Comparison of ENCODE assay signal across 30 mouse cellular contexts in genomic region chr8:87496511-87496910, GRCm38 (mm10). TPM values are rescaled to one million over a fixed set of nuclear protein-coding genes. Genes with fewer than 3 reads are reported as not detected.
DNase-seq lines count a peak whose midpoint lies in the region; TF ChIP-seq lines count a peak whose summit lies in the region.
"Had no signal": no experiment of that assay in that cellular context is flagged by ENCODE, and none has a peak within 500 bp of the region (broad histone marks: within the 10 kb centered on the region; RNA-seq: fewer than 3 reads in every experiment).

No protein-coding gene starts in this region.

- H3K4me1 ChIP-seq in limb, embryonic 10.5 days = peaks cover 33% of the 10 kb centered on the region
- H3K4me1 ChIP-seq: forebrain, embryonic 13.5 days had no signal

- H3K27me3 ChIP-seq in myocyte (ENCODE audit: control insufficient read depth, insufficient read depth, insufficient read length) = no peaks in the 10 kb centered on the region
- no peaks in the 10 kb centered on the region for H3K27me3 ChIP-seq in limb, embryonic 10.5 days (ENCODE audit: low read depth, poor library complexity, severe bottlenecking)
- H3K27me3 ChIP-seq: CH12.LX; embryonic facial prominence, embryonic 13.5 days; forebrain, embryonic 13.5 days; heart, embryonic 12.5 days; heart, embryonic 15.5 days; hindbrain, embryonic 13.5 days had no signal

- no peaks in the 10 kb centered on the region for H3K9me3 ChIP-seq in limb, embryonic 10.5 days (replicated peaks)
- H3K9me3 ChIP-seq: embryonic facial prominence, embryonic 10.5 days; embryonic facial prominence, embryonic 13.5 days; forebrain, embryonic 10.5 days; forebrain, embryonic 13.5 days; heart, embryonic 12.5 days; heart, embryonic 15.5 days; hindbrain, embryonic 10.5 days; hindbrain, embryonic 13.5 days had no signal

- no peak for TF ChIP-seq POLR2A in myocyte (IDR thresholded peaks at IDR 0.05; ENCODE audit: insufficient read length, low read depth)

- no peak overlapping the region for H3K27ac ChIP-seq in limb, embryonic 10.5 days
- H3K27ac ChIP-seq: embryonic facial prominence, embryonic 10.5 days; embryonic facial prominence, embryonic 13.5 days; forebrain, embryonic 10.5 days; forebrain, embryonic 13.5 days; heart, embryonic 15.5 days; hindbrain, embryonic 10.5 days; hindbrain, embryonic 13.5 days had no signal

- no peak overlapping the region for H3K4me3 ChIP-seq in myocyte
- no peak overlapping the region for H3K4me3 ChIP-seq in limb, embryonic 10.5 days
- H3K4me3 ChIP-seq: embryonic facial prominence, embryonic 10.5 days; embryonic facial prominence, embryonic 13.5 days; forebrain, embryonic 10.5 days; forebrain, embryonic 13.5 days; heart, embryonic 12.5 days; heart, embryonic 15.5 days; hindbrain, embryonic 10.5 days; hindbrain, embryonic 13.5 days had no signal

- peak; percentile 21 for DNase-seq in heart, adult 11 months
- no peak for DNase-seq in heart, adult 9 months (ENCODE audit: low spot score in 2 of 2)
- DNase-seq in 416B (ENCODE audit: low read depth) (peak; percentile 4), NIH3T3 (ENCODE audit: low read depth) (peak; percentile 52)
- DNase-seq in cerebellum, adult 11-12 months = no peak
- DNase-seq in limb, embryonic 10.5 days (ENCODE audit: low spot score) = no peak
- DNase-seq in right cerebral cortex, adult 18-20 months = no peak
- DNase-seq: adrenal gland, postnatal 10 days; adrenal gland, postnatal 36 days; cerebellum, adult 11 months; cerebellum, adult 8-10 months; cerebellum, postnatal 10 days; cerebellum, postnatal 36 days; embryo, embryonic 11 days; gastrocnemius, postnatal 10 days; gastrocnemius, postnatal 36 days; heart, postnatal 10 days; heart, postnatal 36 days had no signal

- no peak overlapping the region for H3ac ChIP-seq in myocyte (ENCODE audit: control insufficient read depth, insufficient read length)

- H3K4me2 ChIP-seq in myocyte (ENCODE audit: low read depth) = peak overlapping the region; percentile 8
- H3K4me2 ChIP-seq: embryonic facial prominence, embryonic 13.5 days; forebrain, embryonic 13.5 days; heart, embryonic 12.5 days; heart, embryonic 15.5 days; hindbrain, embryonic 13.5 days had no signal

- H3K36me3 ChIP-seq in myocyte (ENCODE audit: control insufficient read depth, insufficient read depth) = no peaks in the 10 kb centered on the region
- H3K36me3 ChIP-seq in limb, embryonic 10.5 days = no peaks in the 10 kb centered on the region
- H3K36me3 ChIP-seq: embryonic facial prominence, embryonic 10.5 days; embryonic facial prominence, embryonic 13.5 days; forebrain, embryonic 10.5 days; heart, embryonic 12.5 days; heart, embryonic 15.5 days; hindbrain, embryonic 10.5 days; hindbrain, embryonic 13.5 days had no signal

- H3K79me2 ChIP-seq in myocyte (ENCODE audit: control insufficient read depth, insufficient read depth) = no peaks in the 10 kb centered on the region

- 89% methylated on average over 7 of the region's 7 CpGs for WGBS in limb, embryonic 10.5 days

TF ChIP-seq in myocyte, 11 proteins besides CTCF, POLR2A, EP300 and RAD21:
- no peak for TF ChIP-seq USF1 (IDR thresholded peaks at IDR 0.05; ENCODE audit: low read depth)
- TF ChIP-seq MAX (IDR thresholded peaks at IDR 0.05; ENCODE audit: low read depth) = no peak
- TF ChIP-seq E2F4 (IDR thresholded peaks at IDR 0.05; ENCODE audit: insufficient read depth) = no peak
- TF ChIP-seq CEBPB (IDR thresholded peaks at IDR 0.05; ENCODE audit: insufficient read depth, poor library complexity, severe bottlenecking) = no peak
- no peak for TF ChIP-seq TCF12 (IDR thresholded peaks at IDR 0.05; ENCODE audit: insufficient read depth, poor library complexity, severe bottlenecking)
- no peak for TF ChIP-seq REST (IDR thresholded peaks at IDR 0.05; ENCODE audit: insufficient read depth, insufficient read length)
- no peak for TF ChIP-seq MYOG (IDR thresholded peaks at IDR 0.05; ENCODE audit: control insufficient read depth in 1 of 3, insufficient read depth in 1 of 3, insufficient read length in 2 of 3, low read depth in 2 of 3)
- TF ChIP-seq POLR2AphosphoS2 (IDR thresholded peaks at IDR 0.05; ENCODE audit: insufficient read length, low read depth) = no peak
- no peak for TF ChIP-seq MYOD1 (IDR thresholded peaks at IDR 0.05; ENCODE audit: control insufficient read depth in 1 of 3, insufficient read length in 2 of 3, low read depth in 2 of 3)

RNA-seq across cellular contexts. Expression of gene Cbln1, which starts 24.1 kb away (rescaled TPM):
- polyA plus RNA-seq in myocyte (2012; fragmentation: generic; extraction: Trizol) = 0.01 TPM
- 1.8 and 2.1 TPM in 2 replicates for polyA plus RNA-seq in limb, embryonic 10.5 days (2016; fragmentation: Nextera tagmentation; extraction: Ambion mirVana)
- polyA plus RNA-seq: heart, embryonic 15.5 days; inflammation-experienced regulatory T-cells, adult 6 months; intestine, embryonic 16.5 days had no signal

Comparison
In these comparisons a context has a peak if more than half of its experiments do, and no peak if none do; other contexts are left out.
1. DNase-seq: peak in heart, adult 11 months (single experiment), 416B (single experiment) and NIH3T3 (single experiment); none in heart, adult 9 months (0 of 2), cerebellum, adult 11-12 months (single experiment), limb, embryonic 10.5 days (single experiment) and right cerebral cortex, adult 18-20 months (single experiment).